Mouse (Mus musculus) kidney, adult 2 months (tissue): ENCODE results near the gene Ntm.

Source experiments
- CTCF ChIP-seq: fragments of 200-500 bp; conservative IDR thresholded peaks from 2 replicates; pipeline ENCODE4 v1.5.1; 2011; ENCODE audit warnings: low read depth, mild to moderate bottlenecking, control low read depth, low read length, moderate library complexity, mixed read lengths; ENCODE audit not compliant: insufficient read depth, insufficient read length
- POLR2A ChIP-seq: fragments of 200-500 bp; IDR thresholded peaks from one replicate; pipeline ENCODE4 v1.6.1; 2011; ENCODE audit warnings: low read depth, low read length, control low read depth

DNA sequence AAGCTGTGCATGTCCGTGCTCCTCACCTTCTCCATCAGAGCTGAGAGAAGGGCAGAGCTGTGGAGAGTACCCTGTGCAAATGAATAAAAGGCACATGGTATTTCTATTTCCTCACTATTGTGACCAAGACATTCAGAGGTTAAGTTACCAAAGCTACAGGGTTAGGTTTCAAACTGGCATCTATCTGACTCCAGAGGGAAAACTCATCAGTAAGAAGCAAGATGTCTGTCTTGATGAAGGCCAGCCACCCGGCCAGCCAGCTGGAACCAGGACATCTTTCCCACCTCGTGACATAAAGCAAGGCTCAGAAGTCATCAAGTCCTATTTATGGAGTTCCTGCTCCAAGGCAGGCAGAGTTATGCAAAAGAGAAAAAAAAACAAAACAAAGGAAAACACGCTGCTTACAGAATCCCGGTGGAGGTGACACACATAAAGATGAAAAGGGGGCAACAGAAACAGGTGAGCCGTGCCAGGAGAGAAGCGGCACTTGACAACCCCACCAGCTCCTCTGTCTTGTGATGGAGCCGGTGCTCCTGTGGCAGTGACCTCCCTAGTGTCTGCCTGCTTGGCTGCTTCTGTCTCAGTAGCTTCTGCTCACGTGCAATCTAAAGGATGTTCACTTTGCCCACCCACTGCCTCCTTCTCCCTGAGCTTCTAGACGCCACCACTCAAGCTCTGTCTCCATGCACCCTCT lies 694.2 kb downstream of the Ntm start:
- no peak for TF ChIP-seq CTCF
- TF ChIP-seq POLR2A = no peak
